Mouse (Mus musculus): ENCODE measurements around the gene Itga5. TPM values are rescaled to one million over a fixed set of nuclear protein-coding genes. Genes with fewer than 3 reads are reported as not detected.

The Itga5 gene
- polyA plus RNA-seq, 1 experiment from 2014 or later, result 19.4 TPM

GRCm38 (mm10) chr15:103361269-103361668 lies 5.3 kb downstream of the Itga5 start:
- DNase-seq (ENCODE audit: low spot score) (no peak), ATAC-seq (replicated peaks; ENCODE audit: low FRiP score, low read depth) (no peak)
- Histone ChIP-seq H3K27me3 (ENCODE audit: insufficient read depth, low read length) (no peaks in the 10 kb centered on the region), H3K9me3 (replicated peaks; ENCODE audit: low read length) (no peaks in the 10 kb centered on the region), H3K36me3 (ENCODE audit: insufficient read depth, low read length) (peaks cover 10% of the 10 kb centered on the region), H3K4me3 (replicated peaks; ENCODE audit: low read depth, low read length) (no peak overlapping the region), H3K27ac (no peak overlapping the region), H3K9ac (ENCODE audit: low read depth, low read length) (no peak overlapping the region), H3K4me2 (ENCODE audit: low read length) (no peak overlapping the region), H3K4me1 (replicated peaks; ENCODE audit: insufficient read depth, low read length) (0 out of 2 replicates have a peak, but pooled peaks cover 7% of the 10 kb centered on the region)
- no peak for TF ChIP-seq CTCF (IDR thresholded peaks at IDR 0.05; ENCODE audit: low read depth)
- WGBS, result 6% methylated on average over 1 of the region's 1 CpGs

GRCm38 (mm10) chr15:103359869-103360602 lies 6.5 kb downstream of the Itga5 start:
- ATAC-seq (replicated peaks; ENCODE audit: low FRiP score, low read depth) (no peak), DNase-seq (ENCODE audit: low spot score) (no peak)
- H3K9ac ChIP-seq (ENCODE audit: low read depth, low read length), result no peak overlapping the region
- 91% methylated on average over 5 of the region's 5 CpGs for WGBS
- peaks cover 21% of the 10 kb centered on the region for H3K36me3 ChIP-seq (ENCODE audit: insufficient read depth, low read length)
- no peaks in the 10 kb centered on the region for H3K27me3 ChIP-seq (ENCODE audit: insufficient read depth, low read length)
- 0 out of 2 replicates have a peak, but pooled peaks cover 2% of the 10 kb centered on the region for H3K4me1 ChIP-seq (replicated peaks; ENCODE audit: insufficient read depth, low read length)
- no peaks in the 10 kb centered on the region for H3K9me3 ChIP-seq (replicated peaks; ENCODE audit: low read length)
- H3K27ac ChIP-seq, result no peak overlapping the region
- no peak overlapping the region for H3K4me3 ChIP-seq (replicated peaks; ENCODE audit: low read depth, low read length)
- TF ChIP-seq CTCF (IDR thresholded peaks at IDR 0.05; ENCODE audit: low read depth), result no peak
- no peak overlapping the region for H3K4me2 ChIP-seq (ENCODE audit: low read length)

GRCm38 (mm10) chr15:103359122-103359510 lies 7.4 kb downstream of the Itga5 start:
- Histone ChIP-seq H3K4me1 (replicated peaks; ENCODE audit: insufficient read depth, low read length) (no peaks in the 10 kb centered on the region), H3K27ac (no peak overlapping the region), H3K9ac (ENCODE audit: low read depth, low read length) (no peak overlapping the region), H3K27me3 (ENCODE audit: insufficient read depth, low read length) (no peaks in the 10 kb centered on the region), H3K4me2 (ENCODE audit: low read length) (no peak overlapping the region), H3K4me3 (replicated peaks; ENCODE audit: low read depth, low read length) (no peak overlapping the region), H3K9me3 (replicated peaks; ENCODE audit: low read length) (no peaks in the 10 kb centered on the region), H3K36me3 (ENCODE audit: insufficient read depth, low read length) (peaks cover 26% of the 10 kb centered on the region)
- ATAC-seq (replicated peaks; ENCODE audit: low FRiP score, low read depth) (no peak), DNase-seq (ENCODE audit: low spot score) (no peak)
- 53% methylated on average over 1 of the region's 1 CpGs for WGBS
- no peak for TF ChIP-seq CTCF (IDR thresholded peaks at IDR 0.05; ENCODE audit: low read depth)

- H3K4me2 ChIP-seq (ENCODE audit: low read length), result no peak overlapping the region
- no peaks in the 10 kb centered on the region for H3K27me3 ChIP-seq (ENCODE audit: insufficient read depth, low read length)
- WGBS, result 27% methylated on average over 4 of the region's 4 CpGs
- H3K9ac ChIP-seq (ENCODE audit: low read depth, low read length), result no peak overlapping the region
- no peaks in the 10 kb centered on the region for H3K4me1 ChIP-seq (replicated peaks; ENCODE audit: insufficient read depth, low read length)
- H3K27ac ChIP-seq, result no peak overlapping the region
- peak; percentile 12; the same call in 1 of the 2 replicates for TF ChIP-seq CTCF (IDR thresholded peaks at IDR 0.05; ENCODE audit: low read depth)
- no peak overlapping the region for H3K4me3 ChIP-seq (replicated peaks; ENCODE audit: low read depth, low read length)
- H3K9me3 ChIP-seq (replicated peaks; ENCODE audit: low read length), result no peaks in the 10 kb centered on the region
- H3K36me3 ChIP-seq (ENCODE audit: insufficient read depth, low read length), result peaks cover 26% of the 10 kb centered on the region
- DNase-seq (ENCODE audit: low spot score) (peak; percentile 44), ATAC-seq (replicated peaks; ENCODE audit: low FRiP score, low read depth) (peak; percentile 49)
These were observed 8.1 kb downstream of the Itga5 start for GRCm38 (mm10) chr15:103358278-103359121.

- peaks cover 26% of the 10 kb centered on the region for H3K36me3 ChIP-seq (ENCODE audit: insufficient read depth, low read length)
- no peaks in the 10 kb centered on the region for H3K4me1 ChIP-seq (replicated peaks; ENCODE audit: insufficient read depth, low read length)
- H3K9me3 ChIP-seq (replicated peaks; ENCODE audit: low read length), result no peaks in the 10 kb centered on the region
- H3K9ac ChIP-seq (ENCODE audit: low read depth, low read length), result no peak overlapping the region
- H3K27me3 ChIP-seq (ENCODE audit: insufficient read depth, low read length), result no peaks in the 10 kb centered on the region
- 77% methylated on average over 4 of the region's 4 CpGs for whole genome bisulfite sequencing
- H3K27ac ChIP-seq, result no peak overlapping the region
- no peak overlapping the region for H3K4me2 ChIP-seq (ENCODE audit: low read length)
- DNase-seq (ENCODE audit: low spot score) (no peak), ATAC-seq (replicated peaks; ENCODE audit: low FRiP score, low read depth) (no peak)
- TF ChIP-seq CTCF (IDR thresholded peaks at IDR 0.05; ENCODE audit: low read depth), result no peak
- H3K4me3 ChIP-seq (replicated peaks; ENCODE audit: low read depth, low read length), result no peak overlapping the region
These were observed 8.7 kb downstream of the Itga5 start for GRCm38 (mm10) chr15:103357817-103358216.

- 0 out of 2 replicates have a peak overlapping the region, but pooled peaks have one; percentile 1 for H3K9ac ChIP-seq (ENCODE audit: low read depth, low read length)
- H3K4me1 ChIP-seq (replicated peaks; ENCODE audit: insufficient read depth, low read length), result no peaks in the 10 kb centered on the region
- H3K27me3 ChIP-seq (ENCODE audit: insufficient read depth, low read length), result no peaks in the 10 kb centered on the region
- no peak overlapping the region for H3K4me2 ChIP-seq (ENCODE audit: low read length)
- H3K36me3 ChIP-seq (ENCODE audit: insufficient read depth, low read length), result peaks cover 33% of the 10 kb centered on the region
- no peaks in the 10 kb centered on the region for H3K9me3 ChIP-seq (replicated peaks; ENCODE audit: low read length)
- WGBS, result 60% methylated on average over 4 of the region's 4 CpGs
- TF ChIP-seq CTCF (IDR thresholded peaks at IDR 0.05; ENCODE audit: low read depth), result no peak
- no peak overlapping the region for H3K4me3 ChIP-seq (replicated peaks; ENCODE audit: low read depth, low read length)
- no peak overlapping the region for H3K27ac ChIP-seq
- DNase-seq (ENCODE audit: low spot score), result no peak
- ATAC-seq (replicated peaks; ENCODE audit: low FRiP score, low read depth), result no peak
These were observed 10.4 kb downstream of the Itga5 start for GRCm38 (mm10) chr15:103356130-103356529.

All from kidney, postnatal 0 days (tissue).